Comparison of ENCODE assay signal across 9 mouse cellular contexts in genomic region chr17:86471684-86472083, GRCm38 (mm10). TPM values are rescaled to one million over a fixed set of nuclear protein-coding genes. Genes with fewer than 3 reads are reported as not detected.
DNase-seq lines count a peak whose midpoint lies in the region; ATAC-seq and TF ChIP-seq lines count a peak whose summit lies in the region.
"Had no signal": no experiment of that assay in that cellular context is flagged by ENCODE, and none has a peak within 500 bp of the region (broad histone marks: within the 10 kb centered on the region; RNA-seq: fewer than 3 reads in every experiment).

No protein-coding gene starts in this region.

- no peaks in the 10 kb centered on the region for H3K9me3 ChIP-seq in forebrain, embryonic 16.5 days (ENCODE audit: control insufficient read depth, low read length)
- H3K9me3 ChIP-seq in forebrain, embryonic 11.5 days (ENCODE audit: control insufficient read depth, low read length), result no peaks in the 10 kb centered on the region

- 60% methylated on average over 5 of the region's 5 CpGs for WGBS in lung, adult 2 months
- WGBS in forebrain, embryonic 16.5 days, result 43% methylated on average over 5 of the region's 5 CpGs
- 40% methylated on average over 5 of the region's 5 CpGs for WGBS in forebrain, embryonic 11.5 days

- ATAC-seq in forebrain, embryonic 16.5 days, result no peak
- ATAC-seq in forebrain, embryonic 11.5 days (replicated peaks; ENCODE audit: low FRiP score), result no peak

- intact Hi-C loops in left cerebral cortex, postnatal 4 days (cut with DNase I), result no loop called here
- intact Hi-C loops in left cerebral cortex, postnatal 10 days (cut with DNase I), result no loop called here

- H3K27me3 ChIP-seq in splenic B cell, adult 2 months (ENCODE audit: control insufficient read depth, insufficient read depth, low read length, poor library complexity, severe bottlenecking), result no peaks in the 10 kb centered on the region
- no peaks in the 10 kb centered on the region for H3K27me3 ChIP-seq in forebrain, embryonic 16.5 days (replicated peaks; ENCODE audit: control insufficient read depth, insufficient read depth, low read length)
- peaks cover 12% of the 10 kb centered on the region; the same call in 1 of the 2 replicates for H3K27me3 ChIP-seq in forebrain, embryonic 11.5 days (ENCODE audit: control insufficient read depth, insufficient read depth, low read length)

- H3K36me3 ChIP-seq in splenic B cell, adult 2 months (ENCODE audit: control insufficient read depth, insufficient read depth, low read length, poor library complexity, severe bottlenecking), result peaks cover under 1% of the 10 kb centered on the region; the same call in 1 of the 2 replicates
- H3K36me3 ChIP-seq in forebrain, embryonic 16.5 days (ENCODE audit: control insufficient read depth, insufficient read depth), result no peaks in the 10 kb centered on the region
- H3K36me3 ChIP-seq in forebrain, embryonic 11.5 days (ENCODE audit: control insufficient read depth, insufficient read depth, low read length), result no peaks in the 10 kb centered on the region

- no peak overlapping the region for H3K4me2 ChIP-seq in forebrain, embryonic 16.5 days (ENCODE audit: low read length)
- H3K4me2 ChIP-seq in forebrain, embryonic 11.5 days (ENCODE audit: low read depth, low read length, severe bottlenecking), result no peak overlapping the region

- no peak for TF ChIP-seq POLR2A in lung, adult 2 months (IDR thresholded peaks at IDR 0.05; ENCODE audit: borderline replicate concordance, extremely low read depth, low read depth, low read length)

- H3K4me1 ChIP-seq in lung, adult 2 months (ENCODE audit: control insufficient read depth, insufficient read depth, low read length), result peaks cover 24% of the 10 kb centered on the region
- peaks cover 14% of the 10 kb centered on the region for H3K4me1 ChIP-seq in forebrain, embryonic 16.5 days (replicated peaks; ENCODE audit: control insufficient read depth, insufficient read depth, low read length)
- peaks cover 11% of the 10 kb centered on the region for H3K4me1 ChIP-seq in forebrain, embryonic 11.5 days (replicated peaks; ENCODE audit: control insufficient read depth, insufficient read depth, low read length)

- peak; percentile 57; the same call in 1 of the 2 replicates for TF ChIP-seq CTCF in lung, adult 2 months (IDR thresholded peaks at IDR 0.05; ENCODE audit: insufficient read depth, low read length)

- H3K27ac ChIP-seq in forebrain, embryonic 16.5 days (ENCODE audit: low read length), result no peak overlapping the region
- H3K27ac ChIP-seq in forebrain, embryonic 11.5 days (ENCODE audit: low read depth, low read length), result no peak overlapping the region

- H3K4me3 ChIP-seq in lung, adult 2 months (replicated peaks; ENCODE audit: extremely low read depth, low read depth, low read length), result no peak overlapping the region
- no peak overlapping the region for H3K4me3 ChIP-seq in forebrain, embryonic 16.5 days (replicated peaks; ENCODE audit: low read length)
- H3K4me3 ChIP-seq in forebrain, embryonic 11.5 days (ENCODE audit: low read depth, low read length), result no peak overlapping the region

- H3K9ac ChIP-seq in forebrain, embryonic 16.5 days (replicated peaks; ENCODE audit: low read depth, low read length), result no peak overlapping the region
- no peak overlapping the region for H3K9ac ChIP-seq in forebrain, embryonic 11.5 days (ENCODE audit: low read length)

- peak; percentile 45 for DNase-seq in left cerebral cortex, postnatal 4 days
- no peak for DNase-seq in left cerebral cortex, postnatal 10 days (ENCODE audit: extremely low spot score in 1 of 2, low spot score in 2 of 2)
- peak; percentile 79 for DNase-seq in R1 (ENCODE audit: low read depth, low spot score)
- DNase-seq in embryo, embryonic 9.5 days (ENCODE audit: extremely low spot score), result peak; percentile 31
- DNase-seq in lung, adult 2 months, result peak; percentile 59
- peak; percentile 79 for DNase-seq in splenic B cell, adult 2 months (ENCODE audit: low read depth, low spot score)
- no peak for DNase-seq in forebrain, embryonic 11.5 days (ENCODE audit: low spot score)

RNA-seq across cellular contexts. Expression of gene Gm10309, which starts 33.3 kb away (rescaled TPM):
- total RNA-seq in left cerebral cortex, postnatal 4 days (2021), result not detected
- not detected for total RNA-seq in left cerebral cortex, postnatal 10 days (2021)
- polyA plus RNA-seq in lung, adult 2 months (2012; rRNA removed), result 0.30 and 0.37 TPM in 2 replicates
- 0.40 and 1.2 TPM in 2 replicates for polyA plus RNA-seq in forebrain, embryonic 16.5 days (2015; fragmentation: Nextera tagmentation; extraction: Ambion mirVana)
- polyA plus RNA-seq in forebrain, embryonic 11.5 days (2014; fragmentation: Nextera tagmentation; extraction: Ambion mirVana), result 0.13 and 0.24 TPM in 2 replicates
- total RNA-seq: left cerebral cortex, postnatal 36 days had no signal

Comparison
In these comparisons a context has a peak if more than half of its experiments do, and no peak if none do; other contexts are left out.
1. DNase-seq: peak in left cerebral cortex, postnatal 4 days (single experiment), R1 (single experiment), embryo, embryonic 9.5 days (single experiment), lung, adult 2 months (single experiment) and splenic B cell, adult 2 months (single experiment); none in left cerebral cortex, postnatal 10 days (0 of 2) and forebrain, embryonic 11.5 days (single experiment).